Mouse (Mus musculus): ENCODE results near the gene Tmem56. TPM values are rescaled to one million over a fixed set of nuclear protein-coding genes. Genes with fewer than 3 reads are reported as not detected.

Gene Tmem56
- 2.7 and 3.3 TPM in 2 replicates for polyA plus RNA-seq (2015; fragmentation: Nextera tagmentation; extraction: Ambion mirVana)

GRCm38 (mm10) chr3:121282998-121283397 is at the start of gene Tmem56:
TSS of gene Tmem56 (minus strand) at chr3:121283098.
- H3K27me3 ChIP-seq, result no peaks in the 10 kb centered on the region
- H3K4me1 ChIP-seq, result no peaks in the 10 kb centered on the region
- H3K4me2 ChIP-seq (replicated peaks), result no peak within 1 kb of the TSS
- H3K9me3 ChIP-seq, result no peaks in the 10 kb centered on the region
- H3K9ac ChIP-seq (replicated peaks), result no peak within 1 kb of the TSS
- ATAC-seq (replicated peaks), result no peak
- no peaks in the 10 kb centered on the region for H3K36me3 ChIP-seq
- no peak within 1 kb of the TSS for H3K4me3 ChIP-seq
- WGBS, result 86% methylated on average over 4 of the region's 4 CpGs
- H3K27ac ChIP-seq (replicated peaks), result no peak within 1 kb of the TSS

- Histone ChIP-seq H3K36me3 (no peaks in the 10 kb centered on the region), H3K9ac (replicated peaks) (no peak overlapping the region), H3K27me3 (no peaks in the 10 kb centered on the region), H3K4me1 (peaks cover 2% of the 10 kb centered on the region), H3K4me3 (no peak overlapping the region), H3K9me3 (no peaks in the 10 kb centered on the region), H3K4me2 (replicated peaks) (no peak overlapping the region), H3K27ac (replicated peaks) (no peak overlapping the region)
- ATAC-seq (replicated peaks), result no peak
- WGBS, result 42% methylated on average over 7 of the region's 7 CpGs
Measured at GRCm38 (mm10) chr3:121330244-121330646, 47.3 kb upstream of the Tmem56 start.

- Histone ChIP-seq H3K4me2 (replicated peaks) (no peak overlapping the region), H3K36me3 (no peaks in the 10 kb centered on the region), H3K9me3 (no peaks in the 10 kb centered on the region), H3K4me3 (no peak overlapping the region), H3K4me1 (peaks cover 2% of the 10 kb centered on the region), H3K9ac (replicated peaks) (no peak overlapping the region), H3K27me3 (no peaks in the 10 kb centered on the region), H3K27ac (replicated peaks) (no peak overlapping the region)
- WGBS, result 59% methylated on average over 10 of the region's 10 CpGs
- no peak for ATAC-seq (replicated peaks)
Measured at GRCm38 (mm10) chr3:121329647-121330046, 46.7 kb upstream of the Tmem56 start.

GRCm38 (mm10) chr3:121327406-121327805 is 44.5 kb upstream of the Tmem56 start:
- Histone ChIP-seq H3K9me3 (no peaks in the 10 kb centered on the region), H3K27me3 (no peaks in the 10 kb centered on the region), H3K9ac (replicated peaks) (no peak overlapping the region), H3K4me1 (peaks cover 2% of the 10 kb centered on the region), H3K4me3 (no peak overlapping the region), H3K36me3 (no peaks in the 10 kb centered on the region; the same call in 1 of the 2 replicates), H3K4me2 (replicated peaks) (no peak overlapping the region), H3K27ac (replicated peaks) (no peak overlapping the region)
- ATAC-seq (replicated peaks), result no peak
- WGBS, result 40% methylated on average over 5 of the region's 5 CpGs

- no peaks in the 10 kb centered on the region for H3K9me3 ChIP-seq
- no peak overlapping the region for H3K4me3 ChIP-seq
- WGBS, result 96% methylated on average over 15 of the region's 15 CpGs
- no peak for ATAC-seq (replicated peaks)
- H3K9ac ChIP-seq (replicated peaks), result no peak overlapping the region
- no peak overlapping the region for H3K27ac ChIP-seq (replicated peaks)
- no peak overlapping the region for H3K4me2 ChIP-seq (replicated peaks)
- no peaks in the 10 kb centered on the region for H3K4me1 ChIP-seq
- no peaks in the 10 kb centered on the region for H3K27me3 ChIP-seq
- no peaks in the 10 kb centered on the region; the same call in 1 of the 2 replicates for H3K36me3 ChIP-seq
Measured at GRCm38 (mm10) chr3:121323371-121323770, 40.5 kb upstream of the Tmem56 start.

GRCm38 (mm10) chr3:121320896-121321295 is 38.0 kb upstream of the Tmem56 start:
- H3K36me3 ChIP-seq, result no peaks in the 10 kb centered on the region; the same call in 1 of the 2 replicates
- no peak for ATAC-seq (replicated peaks)
- 46% methylated on average over 1 of the region's 1 CpGs for WGBS

GRCm38 (mm10) chr3:121319906-121320305 is 37.0 kb upstream of the Tmem56 start:
- no peak for ATAC-seq (replicated peaks)
- Histone ChIP-seq H3K27ac (replicated peaks) (no peak overlapping the region), H3K4me3 (no peak overlapping the region), H3K9ac (replicated peaks) (no peak overlapping the region), H3K36me3 (no peaks in the 10 kb centered on the region; the same call in 1 of the 2 replicates), H3K27me3 (no peaks in the 10 kb centered on the region), H3K4me2 (replicated peaks) (no peak overlapping the region), H3K4me1 (no peaks in the 10 kb centered on the region), H3K9me3 (no peaks in the 10 kb centered on the region)
- 94% methylated on average over 6 of the region's 6 CpGs for WGBS

More at GRCm38 (mm10) chr3:121320896-121321295, 38.0 kb upstream of the Tmem56 start:
- no peak overlapping the region for H3K4me2 ChIP-seq (replicated peaks)
- no peak overlapping the region for H3K27ac ChIP-seq (replicated peaks)
- H3K27me3 ChIP-seq, result no peaks in the 10 kb centered on the region
- no peak overlapping the region for H3K9ac ChIP-seq (replicated peaks)
- no peaks in the 10 kb centered on the region for H3K4me1 ChIP-seq
- H3K4me3 ChIP-seq, result no peak overlapping the region
- no peaks in the 10 kb centered on the region for H3K9me3 ChIP-seq

GRCm38 (mm10) chr3:121315498-121315897 is 32.6 kb upstream of the Tmem56 start:
- Histone ChIP-seq H3K9me3 (no peaks in the 10 kb centered on the region), H3K27ac (replicated peaks) (no peak overlapping the region), H3K4me3 (no peak overlapping the region), H3K4me2 (replicated peaks) (no peak overlapping the region), H3K4me1 (no peaks in the 10 kb centered on the region), H3K9ac (replicated peaks) (no peak overlapping the region), H3K36me3 (no peaks in the 10 kb centered on the region), H3K27me3 (no peaks in the 10 kb centered on the region)
- ATAC-seq (replicated peaks), result no peak
- 90% methylated on average over 7 of the region's 7 CpGs for WGBS

GRCm38 (mm10) chr3:121314149-121314548 is 31.3 kb upstream of the Tmem56 start:
- Histone ChIP-seq H3K4me2 (replicated peaks) (no peak overlapping the region), H3K9ac (replicated peaks) (no peak overlapping the region), H3K9me3 (no peaks in the 10 kb centered on the region), H3K4me1 (no peaks in the 10 kb centered on the region), H3K4me3 (no peak overlapping the region), H3K27ac (replicated peaks) (no peak overlapping the region), H3K27me3 (no peaks in the 10 kb centered on the region), H3K36me3 (no peaks in the 10 kb centered on the region)
- ATAC-seq (replicated peaks), result no peak
- 88% methylated on average over 6 of the region's 6 CpGs for WGBS

GRCm38 (mm10) chr3:121312979-121313378 is 30.1 kb upstream of the Tmem56 start:
- Histone ChIP-seq H3K27ac (replicated peaks) (no peak overlapping the region), H3K36me3 (no peaks in the 10 kb centered on the region), H3K9me3 (no peaks in the 10 kb centered on the region), H3K9ac (replicated peaks) (no peak overlapping the region), H3K4me2 (replicated peaks) (no peak overlapping the region), H3K4me3 (no peak overlapping the region), H3K4me1 (no peaks in the 10 kb centered on the region), H3K27me3 (no peaks in the 10 kb centered on the region)
- WGBS, result 68% methylated on average over 9 of the region's 9 CpGs
- ATAC-seq (replicated peaks), result no peak

- H3K36me3 ChIP-seq, result no peaks in the 10 kb centered on the region
- H3K4me2 ChIP-seq (replicated peaks), result no peak overlapping the region
- ATAC-seq (replicated peaks), result no peak
- no peak overlapping the region for H3K9ac ChIP-seq (replicated peaks)
- no peak overlapping the region for H3K4me3 ChIP-seq
- H3K27ac ChIP-seq (replicated peaks), result no peak overlapping the region
- H3K27me3 ChIP-seq, result no peaks in the 10 kb centered on the region
- no peaks in the 10 kb centered on the region for H3K4me1 ChIP-seq
- H3K9me3 ChIP-seq, result no peaks in the 10 kb centered on the region
- 89% methylated on average over 6 of the region's 6 CpGs for WGBS
Measured at GRCm38 (mm10) chr3:121312426-121312825, 29.5 kb upstream of the Tmem56 start.

GRCm38 (mm10) chr3:121309896-121310714 is 27.2 kb upstream of the Tmem56 start:
- no peaks in the 10 kb centered on the region for H3K4me1 ChIP-seq
- H3K9ac ChIP-seq (replicated peaks), result no peak overlapping the region
- ATAC-seq (replicated peaks), result no peak
- H3K27me3 ChIP-seq, result no peaks in the 10 kb centered on the region
- 94% methylated on average over 16 of the region's 16 CpGs for WGBS
- H3K4me2 ChIP-seq (replicated peaks), result no peak overlapping the region
- H3K4me3 ChIP-seq, result no peak overlapping the region
- no peaks in the 10 kb centered on the region for H3K9me3 ChIP-seq
- H3K27ac ChIP-seq (replicated peaks), result no peak overlapping the region
- no peaks in the 10 kb centered on the region for H3K36me3 ChIP-seq

- H3K4me2 ChIP-seq (replicated peaks), result no peak overlapping the region
- H3K4me3 ChIP-seq, result no peak overlapping the region
- no peak for ATAC-seq (replicated peaks)
- H3K4me1 ChIP-seq, result no peaks in the 10 kb centered on the region
- H3K27me3 ChIP-seq, result no peaks in the 10 kb centered on the region
- H3K27ac ChIP-seq (replicated peaks), result no peak overlapping the region
- no peaks in the 10 kb centered on the region for H3K9me3 ChIP-seq
- no peak overlapping the region for H3K9ac ChIP-seq (replicated peaks)
- no peaks in the 10 kb centered on the region for H3K36me3 ChIP-seq
- 79% methylated on average over 4 of the region's 4 CpGs for WGBS
Measured at GRCm38 (mm10) chr3:121309429-121309828, 26.5 kb upstream of the Tmem56 start.

All from forebrain, embryonic 15.5 days (tissue).